Mouse (Mus musculus) R1 (cell line): ENCODE data around the gene Cngb1.
"Not testable (repeated sequence)": the region's sequence is repeated elsewhere in the genome, so short reads cannot be mapped to it uniquely, and the experiment has no call there.

Experiments used
- DNase-seq: peaks from one replicate; pipeline ENCODE4 v3.0.0-alpha.2; 2018; ENCODE audit warnings: low read depth, low spot score

Gene Cngb1

GRCm38 (mm10) chr8:95247277-95247676 lies 59.1 kb downstream of the Cngb1 start:
- no peak for DNase-seq

- DNase-seq: no peak
These were observed 61.2 kb downstream of the Cngb1 start for GRCm38 (mm10) chr8:95245180-95245579.

- no peak for DNase-seq
These were observed 62.5 kb downstream of the Cngb1 start for GRCm38 (mm10) chr8:95243853-95244252.

- DNase-seq: no peak
These were observed 63.4 kb downstream of the Cngb1 start for GRCm38 (mm10) chr8:95242826-95243571.

GRCm38 (mm10) chr8:95242099-95242825 lies 64.1 kb downstream of the Cngb1 start:
- DNase-seq: peak; percentile 28

GRCm38 (mm10) chr8:95235683-95236082 lies 70.7 kb downstream of the Cngb1 start:
- peak; percentile 70 for DNase-seq

- not testable (repeated sequence) for DNase-seq
These were observed 76.3 kb downstream of the Cngb1 start for GRCm38 (mm10) chr8:95230086-95230485.

- DNase-seq: no peak
These were observed 79.3 kb downstream of the Cngb1 start for GRCm38 (mm10) chr8:95227151-95227468.

- no peak for DNase-seq
These were observed 79.9 kb downstream of the Cngb1 start for GRCm38 (mm10) chr8:95226251-95227150.

- DNase-seq: no peak
These were observed 82.4 kb downstream of the Cngb1 start for GRCm38 (mm10) chr8:95223969-95224368.

- no peak for DNase-seq
These were observed 85.3 kb downstream of the Cngb1 start for GRCm38 (mm10) chr8:95221045-95221444.

GRCm38 (mm10) chr8:95220571-95220998 lies 85.8 kb downstream of the Cngb1 start:
- DNase-seq: no peak

- DNase-seq: peak; percentile 76
These were observed 86.8 kb downstream of the Cngb1 start for GRCm38 (mm10) chr8:95219623-95220022.

GRCm38 (mm10) chr8:95215709-95216360 lies 90.5 kb downstream of the Cngb1 start:
- no peak for DNase-seq

- no peak for DNase-seq
These were observed 96.5 kb downstream of the Cngb1 start for GRCm38 (mm10) chr8:95209924-95210323.

GRCm38 (mm10) chr8:95205946-95206345 lies 100.4 kb downstream of the Cngb1 start:
- no peak for DNase-seq

- DNase-seq: peak; percentile 73
These were observed 102.4 kb downstream of the Cngb1 start for GRCm38 (mm10) chr8:95204039-95204380.

GRCm38 (mm10) chr8:95203326-95204038 lies 102.9 kb downstream of the Cngb1 start:
- no peak for DNase-seq

GRCm38 (mm10) chr8:95202649-95203275 lies 103.6 kb downstream of the Cngb1 start, which contains the start of gene Kifc3:
Gene Kifc3, minus strand, starts transcription at chr8:95202812.
- DNase-seq: no peak

GRCm38 (mm10) chr8:95202056-95202570 lies 104.3 kb downstream of the Cngb1 start:
- no peak for DNase-seq
